Mouse (Mus musculus): ENCODE data around the gene Crybb3.

GRCm38 (mm10) chr5:113086990-113087389 is 5.6 kb upstream of the Crybb3 start:
- TF ChIP-seq CTCF (IDR thresholded peaks at IDR 0.05; ENCODE audit: low read depth) (no peak), EP300 (IDR thresholded peaks at IDR 0.05; ENCODE audit: low read depth) (no peak)

All from heart, postnatal 0 days (tissue).